Mouse (Mus musculus) testis, adult 2 months (tissue): Measurements from ENCODE around the gene Dlg5.

ENCODE experiments used
- CTCF ChIP-seq: fragments of 200-500 bp; IDR thresholded peaks from 2 replicates; pipeline ENCODE4 v1.5.1; 2012; ENCODE audit warnings: low read depth, mild to moderate bottlenecking, inconsistent platforms, low read length, moderate library complexity; ENCODE audit not compliant: control insufficient read depth, insufficient read depth, insufficient replicate concordance
- POLR2A ChIP-seq: fragments of 200-500 bp; IDR thresholded peaks from 2 replicates; pipeline ENCODE4 v1.6.1; 2012; ENCODE audit warnings: low read depth, mild to moderate bottlenecking, inconsistent platforms, low read length, moderate library complexity; ENCODE audit not compliant: control insufficient read depth

DNA sequence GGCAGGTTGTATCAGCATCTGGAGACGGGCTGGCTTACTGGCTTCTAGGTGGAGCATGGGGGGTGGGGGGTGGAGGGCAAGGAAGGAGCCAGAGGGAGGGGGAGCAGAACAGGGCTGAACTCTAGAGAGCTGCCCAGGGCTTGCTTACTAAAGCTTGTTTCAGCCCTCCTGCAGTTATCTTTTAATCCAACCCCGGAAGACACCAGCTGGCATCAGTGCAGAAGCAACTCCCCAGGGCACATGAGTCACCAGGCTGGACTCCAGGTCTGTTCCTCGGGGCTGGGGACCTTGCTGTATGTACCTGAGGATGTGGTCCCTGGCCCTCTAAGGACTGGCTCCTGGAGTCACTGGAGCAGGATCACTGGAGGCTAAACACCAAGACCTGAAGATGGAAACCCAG lies 23.0 kb downstream of the Dlg5 start:
- TF ChIP-seq POLR2A (no peak), CTCF (no peak)
